Mouse (Mus musculus) heart, embryonic 11.5 days (tissue): ENCODE results near the gene Cachd1. TPM values are rescaled to one million over a fixed set of nuclear protein-coding genes. Genes with fewer than 3 reads are reported as not detected.

Experiments used
- ATAC-seq: fragments of 200-750 bp; cut with Nextera tagmentation; replicated peaks from 2 replicates; pipeline ENCODE4 v1.8.0; 2017; ENCODE audit warnings: moderate library complexity; ENCODE audit not compliant: insufficient number of reproducible peaks, low FRiP score, low TSS enrichment
- H3K27ac ChIP-seq: fragments of 300-500 bp; sonication (generic); 2 replicates; pipeline ENCODE4 v1.5.1; 2014; ENCODE audit warnings: mild to moderate bottlenecking, low read depth, low read length
- H3K27me3 ChIP-seq: fragments of 300-500 bp; sonication (generic); 2 replicates; pipeline ENCODE4 v1.6.1; 2014; ENCODE audit warnings: mild to moderate bottlenecking, low read length, mixed read lengths; ENCODE audit not compliant: control insufficient read depth, insufficient read depth
- H3K36me3 ChIP-seq: fragments of 300-500 bp; sonication (generic); 2 replicates; pipeline ENCODE4 v1.6.1; 2014; ENCODE audit warnings: mild to moderate bottlenecking, low read length, moderate library complexity, mixed read lengths; ENCODE audit not compliant: control insufficient read depth, insufficient read depth
- H3K4me1 ChIP-seq: fragments of 300-500 bp; sonication (generic); 2 replicates; pipeline ENCODE4 v1.6.1; 2014; ENCODE audit warnings: low read length; ENCODE audit not compliant: control insufficient read depth, insufficient read depth
- H3K4me2 ChIP-seq: fragments of 300-500 bp; sonication (generic); 2 replicates; pipeline ENCODE4 v1.6.1; 2014; ENCODE audit warnings: mild to moderate bottlenecking, moderate library complexity
- H3K4me3 ChIP-seq: fragments of 300-500 bp; sonication (generic); 2 replicates; pipeline ENCODE4 v1.5.1; 2014; ENCODE audit warnings: low read depth, low read length
- H3K9ac ChIP-seq: fragments of 300-500 bp; sonication (generic); 2 replicates; pipeline ENCODE4 v1.6.1; 2014; ENCODE audit warnings: mild to moderate bottlenecking, low read depth, low read length, moderate library complexity
- H3K9me3 ChIP-seq: fragments of 300-500 bp; sonication (generic); replicated peaks from 2 replicates; pipeline ENCODE4 v1.6.1; 2016; ENCODE audit warnings: low read length; ENCODE audit not compliant: control insufficient read depth
- WGBS: fragments of 180-500 bp; shearing (Covaris S2); extraction: QIAGEN DNeasy Blood & Tissue Kit; methylation state at CpG from one replicate; pipeline ENCODE4 v1.1.7; 2014; ENCODE audit not compliant: insufficient replicate concordance; 5-methylcytosine and 5-hydroxymethylcytosine counted together
- polyA plus RNA-seq: library from polyadenylated mRNA; unstranded; fragments of >200 nt; fragmentation: Nextera tagmentation; extraction: Ambion mirVana; gene quantifications from 2 replicates; pipeline ENCODE4 v1.2.1, GENCODE M21; 2014

Cachd1 gene
- polyA plus RNA-seq, 1 experiment from 2014 or later = 9.3 TPM

- no peak overlapping the region for H3K9ac ChIP-seq
- peaks cover 11% of the 10 kb centered on the region; the same call in 1 of the 2 replicates for H3K4me1 ChIP-seq
- no peaks in the 10 kb centered on the region for H3K36me3 ChIP-seq
- no peaks in the 10 kb centered on the region; the same call in 1 of the 2 replicates for H3K27me3 ChIP-seq
- no peak for ATAC-seq
- H3K4me3 ChIP-seq = 0 out of 2 replicates have a peak overlapping the region, but pooled peaks have one; percentile 82
- H3K9me3 ChIP-seq = no peaks in the 10 kb centered on the region
- H3K4me2 ChIP-seq = peak overlapping the region; percentile 92
- no peak overlapping the region for H3K27ac ChIP-seq
- WGBS = 33% methylated on average over 5 of the region's 5 CpGs
Observed at GRCm38 (mm10) chr4:100779695-100780094, 3.2 kb downstream of the Cachd1 start.

GRCm38 (mm10) chr4:100780911-100781310 lies 4.4 kb downstream of the Cachd1 start:
- no peak overlapping the region for H3K9ac ChIP-seq
- no peak for ATAC-seq
- no peaks in the 10 kb centered on the region for H3K27me3 ChIP-seq
- H3K4me2 ChIP-seq = no peak overlapping the region
- H3K4me3 ChIP-seq = no peak overlapping the region
- no peaks in the 10 kb centered on the region for H3K9me3 ChIP-seq
- 62% methylated on average over 6 of the region's 6 CpGs for WGBS
- no peaks in the 10 kb centered on the region for H3K36me3 ChIP-seq
- H3K27ac ChIP-seq = no peak overlapping the region
- H3K4me1 ChIP-seq = peaks cover 11% of the 10 kb centered on the region; the same call in 1 of the 2 replicates

GRCm38 (mm10) chr4:100782348-100782747 lies 5.9 kb downstream of the Cachd1 start:
- Histone ChIP-seq H3K4me1 (peaks cover 11% of the 10 kb centered on the region; the same call in 1 of the 2 replicates), H3K27me3 (no peaks in the 10 kb centered on the region), H3K4me3 (no peak overlapping the region), H3K4me2 (no peak overlapping the region), H3K36me3 (no peaks in the 10 kb centered on the region), H3K9ac (no peak overlapping the region), H3K27ac (no peak overlapping the region), H3K9me3 (no peaks in the 10 kb centered on the region)
- no peak for ATAC-seq
- WGBS = 46% methylated on average over 8 of the region's 8 CpGs

DNA sequence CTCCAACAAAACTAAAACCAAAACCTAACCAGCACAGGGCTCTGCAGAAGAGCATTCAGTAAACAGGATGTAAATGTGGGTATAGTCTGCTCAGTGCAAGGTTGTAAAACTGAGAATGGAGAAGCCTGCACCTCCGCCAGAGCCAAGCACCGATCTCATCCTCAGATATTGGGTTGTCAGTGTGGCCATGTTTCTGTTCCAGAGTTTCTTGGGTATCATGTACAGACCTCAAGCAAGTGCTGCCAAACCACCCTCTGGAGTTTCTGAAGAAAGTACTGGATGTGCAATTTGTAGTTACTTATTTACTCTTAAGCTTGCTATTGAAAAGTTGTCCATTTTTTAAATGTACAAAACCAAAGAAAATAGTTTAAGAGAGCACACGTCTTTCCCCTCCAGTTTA lies 6.4 kb downstream of the Cachd1 start:
- 83% methylated on average over 3 of the region's 3 CpGs for WGBS
- ATAC-seq = no peak
- peaks cover 11% of the 10 kb centered on the region; the same call in 1 of the 2 replicates for H3K4me1 ChIP-seq

GRCm38 (mm10) chr4:100787201-100787600 lies 10.7 kb downstream of the Cachd1 start:
- Histone ChIP-seq H3K9ac (no peak overlapping the region), H3K27ac (no peak overlapping the region), H3K4me2 (no peak overlapping the region), H3K36me3 (no peaks in the 10 kb centered on the region), H3K27me3 (no peaks in the 10 kb centered on the region), H3K4me3 (no peak overlapping the region), H3K9me3 (no peaks in the 10 kb centered on the region), H3K4me1 (0 out of 2 replicates have a peak, but pooled peaks cover 4% of the 10 kb centered on the region)
- 52% methylated on average over 3 of the region's 3 CpGs for WGBS
- ATAC-seq = no peak

More for the DNA sequence above, 6.4 kb downstream of the Cachd1 start:
- H3K4me3 ChIP-seq = no peak overlapping the region
- no peak overlapping the region for H3K9ac ChIP-seq
- no peaks in the 10 kb centered on the region for H3K36me3 ChIP-seq
- no peak overlapping the region for H3K27ac ChIP-seq
- no peak overlapping the region for H3K4me2 ChIP-seq
- no peaks in the 10 kb centered on the region for H3K9me3 ChIP-seq
- no peaks in the 10 kb centered on the region for H3K27me3 ChIP-seq

GRCm38 (mm10) chr4:100790176-100790575 lies 13.7 kb downstream of the Cachd1 start:
- WGBS = 68% methylated on average over 5 of the region's 5 CpGs
- peaks cover under 1% of the 10 kb centered on the region; the same call in 1 of the 2 replicates for H3K4me1 ChIP-seq
- no peaks in the 10 kb centered on the region for H3K27me3 ChIP-seq
- ATAC-seq = no peak
- H3K9me3 ChIP-seq = no peaks in the 10 kb centered on the region
- no peak overlapping the region for H3K9ac ChIP-seq
- no peak overlapping the region for H3K4me2 ChIP-seq
- no peaks in the 10 kb centered on the region for H3K36me3 ChIP-seq
- H3K27ac ChIP-seq = no peak overlapping the region
- H3K4me3 ChIP-seq = no peak overlapping the region

GRCm38 (mm10) chr4:100793147-100793546 lies 16.7 kb downstream of the Cachd1 start:
- no peaks in the 10 kb centered on the region for H3K9me3 ChIP-seq
- no peaks in the 10 kb centered on the region for H3K36me3 ChIP-seq
- no peak for ATAC-seq
- H3K4me1 ChIP-seq = peaks cover 8% of the 10 kb centered on the region
- H3K27me3 ChIP-seq = no peaks in the 10 kb centered on the region
- no peak overlapping the region for H3K9ac ChIP-seq
- WGBS = 40% methylated on average over 2 of the region's 2 CpGs
- no peak overlapping the region for H3K27ac ChIP-seq
- no peak overlapping the region for H3K4me2 ChIP-seq
- no peak overlapping the region for H3K4me3 ChIP-seq

DNA sequence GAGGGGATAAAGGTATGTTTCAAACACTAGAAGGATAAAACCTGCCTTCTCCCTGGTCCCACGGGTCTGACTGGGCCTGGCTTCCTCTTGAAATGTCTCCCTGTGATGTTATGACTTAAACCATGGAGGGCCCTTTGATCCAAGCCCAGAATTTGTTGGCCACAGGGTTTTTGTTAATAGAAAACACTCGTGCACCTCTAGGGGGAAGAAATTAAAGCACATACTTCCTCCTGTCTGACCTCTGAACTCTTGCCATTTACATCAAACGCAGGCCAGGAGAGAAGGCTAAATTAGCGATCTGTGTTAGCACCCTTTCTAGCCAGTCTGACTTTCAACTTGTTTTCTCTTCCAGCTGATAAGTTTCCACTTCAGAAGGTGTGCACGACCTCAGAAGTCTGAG lies 19.0 kb downstream of the Cachd1 start:
- Histone ChIP-seq H3K9me3 (no peaks in the 10 kb centered on the region), H3K4me1 (peaks cover 9% of the 10 kb centered on the region), H3K4me3 (no peak overlapping the region), H3K27ac (no peak overlapping the region), H3K9ac (no peak overlapping the region), H3K36me3 (no peaks in the 10 kb centered on the region), H3K4me2 (no peak overlapping the region), H3K27me3 (no peaks in the 10 kb centered on the region)
- 27% methylated on average over 5 of the region's 5 CpGs for WGBS
- no peak for ATAC-seq

- 88% methylated on average over 14 of the region's 14 CpGs for WGBS
- no peaks in the 10 kb centered on the region for H3K36me3 ChIP-seq
- no peak overlapping the region for H3K9ac ChIP-seq
- no peak overlapping the region for H3K4me2 ChIP-seq
- H3K27ac ChIP-seq = no peak overlapping the region
- ATAC-seq = no peak
- H3K4me3 ChIP-seq = no peak overlapping the region
- no peaks in the 10 kb centered on the region for H3K27me3 ChIP-seq
- H3K9me3 ChIP-seq = no peaks in the 10 kb centered on the region
- peaks cover 3% of the 10 kb centered on the region; the same call in 1 of the 2 replicates for H3K4me1 ChIP-seq
Observed at GRCm38 (mm10) chr4:100800730-100801442, 24.4 kb downstream of the Cachd1 start.
